Mouse (Mus musculus): ENCODE measurements around the gene Tjp3. TPM values are rescaled to one million over a fixed set of nuclear protein-coding genes. Genes with fewer than 3 reads are reported as not detected.

Tjp3 gene
- polyA plus RNA-seq, 1 experiment from 2014 or later = 1.7 TPM

GRCm38 (mm10) chr10:81266211-81267105 lies 24.9 kb downstream of the Tjp3 start, which contains the start of the genes Mrpl54 and Apba3:
Mrpl54 (minus strand) TSS chr10:81266934.
Apba3 (plus strand) TSS chr10:81266960.
- Histone ChIP-seq H3K4me2 (peak within 1 kb of the TSS; percentile 87), H3K4me1 (replicated peaks) (peaks cover 19% of the 10 kb centered on the region), H3K27me3 (replicated peaks) (no peaks in the 10 kb centered on the region), H3K9me3 (replicated peaks) (no peaks in the 10 kb centered on the region), H3K27ac (ENCODE audit: poor library complexity, severe bottlenecking) (peak within 1 kb of the TSS; percentile 70), H3K9ac (peak within 1 kb of the TSS; percentile 81), H3K4me3 (peak within 1 kb of the TSS; percentile 85), H3K36me3 (peaks cover 53% of the 10 kb centered on the region)
- ATAC-seq (ENCODE audit: insufficient number of reproducible peaks, low FRiP score) = peak; percentile 95
- WGBS = under 1% methylated on average over 48 of the region's 48 CpGs

- WGBS = 94% methylated on average over 8 of the region's 8 CpGs
These were observed 25.8 kb downstream of the Tjp3 start for GRCm38 (mm10) chr10:81265540-81265939.

GRCm38 (mm10) chr10:81261025-81261424 lies 30.4 kb downstream of the Tjp3 start:
- Histone ChIP-seq H3K36me3 (peaks cover 37% of the 10 kb centered on the region), H3K27me3 (replicated peaks) (peaks cover 48% of the 10 kb centered on the region), H3K27ac (ENCODE audit: poor library complexity, severe bottlenecking) (no peak overlapping the region), H3K9me3 (replicated peaks) (peaks cover 10% of the 10 kb centered on the region), H3K4me2 (no peak overlapping the region), H3K4me3 (no peak overlapping the region), H3K9ac (no peak overlapping the region), H3K4me1 (replicated peaks) (peaks cover 20% of the 10 kb centered on the region)
- ATAC-seq (ENCODE audit: insufficient number of reproducible peaks, low FRiP score) = no peak
- WGBS = 86% methylated on average over 4 of the region's 4 CpGs

More at GRCm38 (mm10) chr10:81265540-81265939, 25.8 kb downstream of the Tjp3 start:
- Histone ChIP-seq H3K9me3 (replicated peaks) (peaks cover 4% of the 10 kb centered on the region), H3K27me3 (replicated peaks) (peaks cover 3% of the 10 kb centered on the region), H3K9ac (peak overlapping the region; percentile 81; the same call in 1 of the 2 replicates), H3K4me2 (peak overlapping the region; percentile 75), H3K36me3 (peaks cover 44% of the 10 kb centered on the region), H3K4me1 (replicated peaks) (peaks cover 19% of the 10 kb centered on the region), H3K4me3 (peak overlapping the region; percentile 70), H3K27ac (ENCODE audit: poor library complexity, severe bottlenecking) (no peak overlapping the region)
- no peak for ATAC-seq (ENCODE audit: insufficient number of reproducible peaks, low FRiP score)

GRCm38 (mm10) chr10:81259225-81259884 lies 32.0 kb downstream of the Tjp3 start:
- peaks cover 10% of the 10 kb centered on the region for H3K9me3 ChIP-seq (replicated peaks)
- peaks cover 24% of the 10 kb centered on the region for H3K36me3 ChIP-seq
- no peak overlapping the region for H3K27ac ChIP-seq (ENCODE audit: poor library complexity, severe bottlenecking)
- no peak overlapping the region for H3K9ac ChIP-seq
- no peak for ATAC-seq (ENCODE audit: insufficient number of reproducible peaks, low FRiP score)
- 43% methylated on average over 21 of the region's 21 CpGs for WGBS
- peaks cover 59% of the 10 kb centered on the region for H3K27me3 ChIP-seq (replicated peaks)
- no peak overlapping the region for H3K4me3 ChIP-seq
- H3K4me1 ChIP-seq (replicated peaks) = peaks cover 11% of the 10 kb centered on the region
- no peak overlapping the region for H3K4me2 ChIP-seq

GRCm38 (mm10) chr10:81257158-81258039 lies 34.0 kb downstream of the Tjp3 start:
- Histone ChIP-seq H3K27ac (ENCODE audit: poor library complexity, severe bottlenecking) (no peak overlapping the region), H3K27me3 (replicated peaks) (peaks cover 78% of the 10 kb centered on the region), H3K9ac (peak overlapping the region; percentile 61), H3K4me2 (peak overlapping the region; percentile 82), H3K9me3 (replicated peaks) (peaks cover 10% of the 10 kb centered on the region), H3K4me1 (replicated peaks) (peaks cover 17% of the 10 kb centered on the region), H3K4me3 (peak overlapping the region; percentile 47), H3K36me3 (peaks cover 4% of the 10 kb centered on the region)
- ATAC-seq (ENCODE audit: insufficient number of reproducible peaks, low FRiP score) = no peak
- WGBS = 3% methylated on average over 62 of the region's 62 CpGs

GRCm38 (mm10) chr10:81254886-81255285 lies 36.5 kb downstream of the Tjp3 start:
- H3K4me1 ChIP-seq (replicated peaks) = peaks cover 17% of the 10 kb centered on the region
- WGBS = 58% methylated on average over 1 of the region's 1 CpGs
- no peak overlapping the region for H3K9ac ChIP-seq
- ATAC-seq (ENCODE audit: insufficient number of reproducible peaks, low FRiP score) = no peak
- no peak overlapping the region for H3K27ac ChIP-seq (ENCODE audit: poor library complexity, severe bottlenecking)
- no peaks in the 10 kb centered on the region for H3K9me3 ChIP-seq (replicated peaks)
- H3K4me3 ChIP-seq = no peak overlapping the region
- no peaks in the 10 kb centered on the region for H3K36me3 ChIP-seq
- H3K4me2 ChIP-seq = no peak overlapping the region
- peaks cover 91% of the 10 kb centered on the region for H3K27me3 ChIP-seq (replicated peaks)

GRCm38 (mm10) chr10:81252424-81253419 lies 38.7 kb downstream of the Tjp3 start, which contains the start of gene Matk:
Matk (plus strand) TSS chr10:81252935.
- peak; percentile 18; the same call in 1 of the 2 replicates for ATAC-seq (ENCODE audit: insufficient number of reproducible peaks, low FRiP score)
- peak within 1 kb of the TSS; percentile 11; the same call in 1 of the 2 replicates for H3K4me3 ChIP-seq

GRCm38 (mm10) chr10:81249442-81249841 lies 41.9 kb downstream of the Tjp3 start:
- ATAC-seq (ENCODE audit: insufficient number of reproducible peaks, low FRiP score) = no peak
- WGBS = 74% methylated on average over 8 of the region's 8 CpGs
- Histone ChIP-seq H3K27me3 (replicated peaks) (peaks cover 62% of the 10 kb centered on the region), H3K36me3 (no peaks in the 10 kb centered on the region), H3K9ac (no peak overlapping the region), H3K4me2 (no peak overlapping the region), H3K9me3 (replicated peaks) (no peaks in the 10 kb centered on the region), H3K4me1 (replicated peaks) (peaks cover 11% of the 10 kb centered on the region), H3K27ac (ENCODE audit: poor library complexity, severe bottlenecking) (no peak overlapping the region), H3K4me3 (no peak overlapping the region)

More at GRCm38 (mm10) chr10:81252424-81253419, 38.7 kb downstream of the Tjp3 start, which contains the start of gene Matk:
- peak within 1 kb of the TSS; percentile 25; the same call in 1 of the 2 replicates for H3K4me2 ChIP-seq
- no peaks in the 10 kb centered on the region for H3K9me3 ChIP-seq (replicated peaks)
- no peak within 1 kb of the TSS for H3K27ac ChIP-seq (ENCODE audit: poor library complexity, severe bottlenecking)
- H3K36me3 ChIP-seq = no peaks in the 10 kb centered on the region
- no peak within 1 kb of the TSS for H3K9ac ChIP-seq
- H3K4me1 ChIP-seq (replicated peaks) = peaks cover 12% of the 10 kb centered on the region
- H3K27me3 ChIP-seq (replicated peaks) = peaks cover 72% of the 10 kb centered on the region
- 14% methylated on average over 44 of the region's 44 CpGs for WGBS

- no peak for ATAC-seq (ENCODE audit: insufficient number of reproducible peaks, low FRiP score)
- Histone ChIP-seq H3K27ac (ENCODE audit: poor library complexity, severe bottlenecking) (no peak overlapping the region), H3K4me3 (no peak overlapping the region), H3K9me3 (replicated peaks) (no peaks in the 10 kb centered on the region), H3K27me3 (replicated peaks) (peaks cover 61% of the 10 kb centered on the region), H3K4me1 (replicated peaks) (peaks cover 8% of the 10 kb centered on the region), H3K36me3 (no peaks in the 10 kb centered on the region), H3K4me2 (no peak overlapping the region), H3K9ac (no peak overlapping the region)
- 81% methylated on average over 2 of the region's 2 CpGs for WGBS
These were observed 43.6 kb downstream of the Tjp3 start for GRCm38 (mm10) chr10:81247804-81248203.
